Mouse (Mus musculus): ENCODE measurements around the gene Stub1.

GRCm38 (mm10) chr17:25877741-25878610, 44.8 kb upstream of the Stub1 start:
- TF ChIP-seq CTCF (IDR thresholded peaks at IDR 0.05; ENCODE audit: low read depth): no peak
- TF ChIP-seq EP300 (IDR thresholded peaks at IDR 0.05; ENCODE audit: low read depth): no peak
